Mouse (Mus musculus): ENCODE results near the gene Prmt8. TPM values are rescaled to one million over a fixed set of nuclear protein-coding genes. Genes with fewer than 3 reads are reported as not detected.

Prmt8 gene
- polyA plus RNA-seq, 1 experiment from 2014 or later: 31.4 TPM

DNA sequence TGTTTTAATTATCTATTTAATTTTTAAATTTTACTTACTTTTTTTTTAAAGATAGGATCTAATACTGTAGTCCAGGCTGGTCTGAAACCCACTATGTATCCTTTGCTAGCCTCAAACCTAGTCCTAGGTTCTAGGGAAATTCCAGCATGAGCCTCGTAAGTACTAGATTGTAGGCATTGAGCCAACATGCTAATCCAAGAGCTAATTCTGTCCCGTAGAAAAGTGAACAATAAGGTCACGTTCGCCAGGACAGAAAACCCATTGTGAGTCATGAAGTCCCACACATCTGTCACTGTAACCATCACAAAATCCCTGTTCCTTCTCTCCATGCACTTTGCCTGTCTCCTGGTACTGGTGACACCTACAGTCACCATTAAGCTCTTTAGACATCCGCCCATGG, 53.8 kb downstream of the Prmt8 start:
- Histone ChIP-seq H3K4me2 (ENCODE audit: low read length) (no peak overlapping the region), H3K9ac (replicated peaks; ENCODE audit: low read depth, low read length) (no peak overlapping the region), H3K36me3 (ENCODE audit: control insufficient read depth, insufficient read depth) (no peaks in the 10 kb centered on the region), H3K27ac (ENCODE audit: low read length) (no peak overlapping the region), H3K4me1 (replicated peaks; ENCODE audit: control insufficient read depth, insufficient read depth, low read length) (peaks cover 9% of the 10 kb centered on the region), H3K9me3 (ENCODE audit: control insufficient read depth, low read length) (no peaks in the 10 kb centered on the region), H3K27me3 (replicated peaks; ENCODE audit: control insufficient read depth, insufficient read depth, low read length) (no peaks in the 10 kb centered on the region), H3K4me3 (replicated peaks; ENCODE audit: low read length) (no peak overlapping the region)
- no peak for ATAC-seq
- 54% methylated on average over 5 of the region's 5 CpGs for WGBS

GRCm38 (mm10) chr6:127714906-127715305, 54.4 kb downstream of the Prmt8 start:
- H3K27ac ChIP-seq (ENCODE audit: low read length): no peak overlapping the region
- no peak overlapping the region for H3K4me2 ChIP-seq (ENCODE audit: low read length)
- no peak overlapping the region for H3K4me3 ChIP-seq (replicated peaks; ENCODE audit: low read length)
- H3K27me3 ChIP-seq (replicated peaks; ENCODE audit: control insufficient read depth, insufficient read depth, low read length): no peaks in the 10 kb centered on the region
- no peak for ATAC-seq
- H3K36me3 ChIP-seq (ENCODE audit: control insufficient read depth, insufficient read depth): no peaks in the 10 kb centered on the region
- 89% methylated on average over 5 of the region's 5 CpGs for WGBS
- H3K9ac ChIP-seq (replicated peaks; ENCODE audit: low read depth, low read length): no peak overlapping the region
- peaks cover 9% of the 10 kb centered on the region for H3K4me1 ChIP-seq (replicated peaks; ENCODE audit: control insufficient read depth, insufficient read depth, low read length)
- H3K9me3 ChIP-seq (ENCODE audit: control insufficient read depth, low read length): no peaks in the 10 kb centered on the region

DNA sequence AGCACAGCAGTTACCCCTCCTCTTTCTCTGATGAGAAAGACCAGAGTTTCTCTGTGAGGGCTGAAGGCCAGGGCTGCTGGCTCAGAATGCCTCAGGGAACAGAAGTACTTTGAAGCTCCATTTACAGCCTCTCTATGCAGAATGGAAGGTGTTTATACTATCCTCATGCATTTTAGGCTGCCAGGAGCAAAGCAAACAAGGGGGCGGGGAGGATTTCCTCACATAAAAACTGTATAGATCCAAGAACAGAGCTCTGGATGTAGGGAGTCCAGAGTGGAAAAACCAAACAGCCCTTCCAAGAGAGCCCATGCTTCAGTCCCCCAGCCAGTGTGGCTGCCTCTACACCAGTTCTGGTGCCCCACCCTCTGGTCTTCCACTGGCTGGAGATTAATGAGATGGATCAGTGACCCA, 61.0 kb downstream of the Prmt8 start:
- peak; percentile 59 for ATAC-seq

GRCm38 (mm10) chr6:127701036-127701783, 68.1 kb downstream of the Prmt8 start:
- H3K9ac ChIP-seq (replicated peaks; ENCODE audit: low read depth, low read length): no peak overlapping the region
- H3K27ac ChIP-seq (ENCODE audit: low read length): peak overlapping the region; percentile 87
- H3K27me3 ChIP-seq (replicated peaks; ENCODE audit: control insufficient read depth, insufficient read depth, low read length): no peaks in the 10 kb centered on the region
- no peaks in the 10 kb centered on the region for H3K9me3 ChIP-seq (ENCODE audit: control insufficient read depth, low read length)
- no peaks in the 10 kb centered on the region; the same call in 1 of the 2 replicates for H3K36me3 ChIP-seq (ENCODE audit: control insufficient read depth, insufficient read depth)
- H3K4me3 ChIP-seq (replicated peaks; ENCODE audit: low read length): no peak overlapping the region
- H3K4me2 ChIP-seq (ENCODE audit: low read length): no peak overlapping the region
- peaks cover 18% of the 10 kb centered on the region for H3K4me1 ChIP-seq (replicated peaks; ENCODE audit: control insufficient read depth, insufficient read depth, low read length)
- peak; percentile 94 for ATAC-seq
- WGBS: 8% methylated on average over 9 of the region's 11 CpGs

More for the DNA sequence above, 61.0 kb downstream of the Prmt8 start:
- H3K4me1 ChIP-seq (replicated peaks; ENCODE audit: control insufficient read depth, insufficient read depth, low read length): peaks cover 12% of the 10 kb centered on the region
- no peak overlapping the region for H3K4me3 ChIP-seq (replicated peaks; ENCODE audit: low read length)
- no peaks in the 10 kb centered on the region for H3K36me3 ChIP-seq (ENCODE audit: control insufficient read depth, insufficient read depth)
- H3K9ac ChIP-seq (replicated peaks; ENCODE audit: low read depth, low read length): no peak overlapping the region
- WGBS: 38% methylated on average over 1 of the region's 1 CpGs
- H3K4me2 ChIP-seq (ENCODE audit: low read length): no peak overlapping the region
- no peaks in the 10 kb centered on the region for H3K27me3 ChIP-seq (replicated peaks; ENCODE audit: control insufficient read depth, insufficient read depth, low read length)
- H3K27ac ChIP-seq (ENCODE audit: low read length): no peak overlapping the region
- H3K9me3 ChIP-seq (ENCODE audit: control insufficient read depth, low read length): no peaks in the 10 kb centered on the region

DNA sequence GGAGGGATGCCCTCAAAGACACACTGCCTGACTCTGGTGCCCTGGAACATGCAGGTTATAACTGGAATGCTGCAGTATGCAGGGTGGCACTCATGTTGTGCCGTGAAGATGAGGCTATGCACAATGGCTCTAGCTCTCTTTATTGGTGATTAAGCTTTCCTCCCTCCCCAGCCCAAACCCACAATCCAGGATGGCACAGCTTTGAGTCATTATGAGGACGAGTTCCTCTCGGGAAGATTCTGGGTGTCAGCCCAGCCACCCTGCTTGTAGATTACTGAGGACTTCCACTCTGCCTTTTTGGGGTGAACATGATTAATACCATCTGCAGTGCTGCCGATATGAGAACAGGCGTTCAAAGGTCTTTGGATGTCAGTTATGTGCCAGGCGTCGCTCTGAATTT, 75.6 kb downstream of the Prmt8 start:
- Histone ChIP-seq H3K4me2 (ENCODE audit: low read length) (no peak overlapping the region), H3K9me3 (ENCODE audit: control insufficient read depth, low read length) (no peaks in the 10 kb centered on the region), H3K36me3 (ENCODE audit: control insufficient read depth, insufficient read depth) (no peaks in the 10 kb centered on the region; the same call in 1 of the 2 replicates), H3K9ac (replicated peaks; ENCODE audit: low read depth, low read length) (no peak overlapping the region), H3K27me3 (replicated peaks; ENCODE audit: control insufficient read depth, insufficient read depth, low read length) (no peaks in the 10 kb centered on the region), H3K4me3 (replicated peaks; ENCODE audit: low read length) (no peak overlapping the region), H3K4me1 (replicated peaks; ENCODE audit: control insufficient read depth, insufficient read depth, low read length) (peaks cover 8% of the 10 kb centered on the region), H3K27ac (ENCODE audit: low read length) (no peak overlapping the region)
- WGBS: 82% methylated on average over 7 of the region's 7 CpGs
- ATAC-seq: no peak

DNA sequence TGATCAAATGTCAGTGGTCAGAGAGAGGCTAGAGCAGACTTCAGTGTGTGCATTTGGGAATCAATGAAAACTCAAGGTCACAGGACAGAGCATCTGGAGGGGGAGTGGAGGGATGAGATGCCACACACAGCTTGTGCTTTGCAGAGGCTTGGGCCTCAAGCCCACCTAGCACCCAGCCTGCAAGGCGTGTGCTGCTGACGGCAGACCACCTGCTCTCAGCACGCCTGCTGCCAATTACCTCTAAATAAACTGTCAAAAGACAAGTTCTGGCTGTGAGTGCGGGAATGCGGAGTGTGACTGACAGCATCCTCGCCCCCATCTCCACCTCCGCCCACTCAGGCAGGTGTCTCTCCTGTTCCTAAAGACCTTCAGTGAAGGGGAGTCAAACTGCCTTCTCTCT, 77.0 kb downstream of the Prmt8 start:
- no peaks in the 10 kb centered on the region for H3K36me3 ChIP-seq (ENCODE audit: control insufficient read depth, insufficient read depth)
- WGBS: 36% methylated on average over 7 of the region's 7 CpGs
- H3K9ac ChIP-seq (replicated peaks; ENCODE audit: low read depth, low read length): no peak overlapping the region
- no peak overlapping the region for H3K4me2 ChIP-seq (ENCODE audit: low read length)
- H3K4me1 ChIP-seq (replicated peaks; ENCODE audit: control insufficient read depth, insufficient read depth, low read length): peaks cover 8% of the 10 kb centered on the region
- ATAC-seq: peak; percentile 73; the same call in 1 of the 2 replicates
- no peak overlapping the region for H3K27ac ChIP-seq (ENCODE audit: low read length)
- H3K4me3 ChIP-seq (replicated peaks; ENCODE audit: low read length): no peak overlapping the region
- no peaks in the 10 kb centered on the region for H3K27me3 ChIP-seq (replicated peaks; ENCODE audit: control insufficient read depth, insufficient read depth, low read length)
- H3K9me3 ChIP-seq (ENCODE audit: control insufficient read depth, low read length): no peaks in the 10 kb centered on the region

DNA sequence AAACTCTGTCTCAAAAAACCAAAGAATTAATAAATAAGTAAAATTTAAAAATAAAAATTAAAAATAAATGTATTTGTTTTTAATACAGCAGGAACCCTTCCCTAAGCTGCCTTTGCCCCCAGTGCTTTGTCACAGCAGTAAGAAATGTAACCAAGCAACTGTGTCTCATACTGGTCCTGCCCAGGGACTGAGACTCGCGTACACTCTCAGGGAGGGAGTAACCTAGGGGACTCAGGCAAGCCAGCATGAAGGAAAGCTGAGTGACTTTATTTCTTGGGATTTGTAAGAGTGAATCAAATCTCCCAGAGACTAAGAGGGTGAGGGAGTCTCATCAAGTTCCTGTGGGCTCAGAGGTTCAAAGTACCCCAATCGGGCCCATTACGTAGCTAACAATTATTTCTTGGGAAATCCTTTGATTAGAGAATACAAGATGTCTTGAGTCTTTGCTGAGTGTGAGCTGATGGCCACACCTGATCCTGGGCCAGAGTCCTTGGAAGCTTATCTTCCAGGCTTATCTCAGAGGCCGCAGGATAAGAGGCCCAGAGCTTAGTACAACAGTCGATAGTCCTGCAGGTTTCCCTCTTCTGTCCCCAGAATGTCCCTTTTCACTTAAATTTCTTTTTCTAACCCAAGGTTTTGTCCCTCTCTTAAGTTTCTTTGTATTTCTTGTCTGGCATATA, 82.0 kb downstream of the Prmt8 start:
- Histone ChIP-seq H3K4me2 (ENCODE audit: low read length) (no peak overlapping the region), H3K27ac (ENCODE audit: low read length) (no peak overlapping the region), H3K9me3 (ENCODE audit: control insufficient read depth, low read length) (no peaks in the 10 kb centered on the region), H3K4me1 (replicated peaks; ENCODE audit: control insufficient read depth, insufficient read depth, low read length) (peaks cover 16% of the 10 kb centered on the region), H3K36me3 (ENCODE audit: control insufficient read depth, insufficient read depth) (no peaks in the 10 kb centered on the region), H3K9ac (replicated peaks; ENCODE audit: low read depth, low read length) (no peak overlapping the region), H3K27me3 (replicated peaks; ENCODE audit: control insufficient read depth, insufficient read depth, low read length) (no peaks in the 10 kb centered on the region), H3K4me3 (replicated peaks; ENCODE audit: low read length) (no peak overlapping the region)
- no peak for ATAC-seq
- 92% methylated on average over 6 of the region's 6 CpGs for WGBS

DNA sequence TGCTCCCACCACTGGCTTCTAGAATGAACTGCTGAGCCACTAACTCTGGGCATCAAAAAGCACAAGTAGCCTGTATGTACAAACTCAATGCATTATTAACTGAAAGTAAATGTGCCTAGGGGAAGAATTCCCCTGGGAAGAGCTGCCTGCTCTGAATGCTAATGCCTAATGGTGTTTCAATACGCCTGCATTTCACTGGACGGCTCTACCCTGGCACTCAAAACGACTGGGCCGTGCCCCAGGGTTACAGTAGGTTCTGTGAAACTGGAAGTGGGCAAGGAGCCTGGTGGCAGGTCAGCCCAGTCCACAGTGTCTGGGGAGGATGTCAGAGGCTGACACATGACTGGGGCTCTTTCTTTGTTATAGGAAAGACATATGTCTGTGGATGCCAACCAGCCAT, 84.3 kb downstream of the Prmt8 start:
- H3K9me3 ChIP-seq (ENCODE audit: control insufficient read depth, low read length): no peaks in the 10 kb centered on the region
- H3K9ac ChIP-seq (replicated peaks; ENCODE audit: low read depth, low read length): no peak overlapping the region
- H3K4me3 ChIP-seq (replicated peaks; ENCODE audit: low read length): no peak overlapping the region
- WGBS: 22% methylated on average over 4 of the region's 4 CpGs
- peaks cover 11% of the 10 kb centered on the region for H3K4me1 ChIP-seq (replicated peaks; ENCODE audit: control insufficient read depth, insufficient read depth, low read length)
- no peak overlapping the region for H3K4me2 ChIP-seq (ENCODE audit: low read length)
- no peaks in the 10 kb centered on the region for H3K27me3 ChIP-seq (replicated peaks; ENCODE audit: control insufficient read depth, insufficient read depth, low read length)
- ATAC-seq: peak; percentile 69
- H3K36me3 ChIP-seq (ENCODE audit: control insufficient read depth, insufficient read depth): no peaks in the 10 kb centered on the region
- H3K27ac ChIP-seq (ENCODE audit: low read length): no peak overlapping the region; the same call in 1 of the 2 replicates

- no peaks in the 10 kb centered on the region for H3K36me3 ChIP-seq (ENCODE audit: control insufficient read depth, insufficient read depth)
- 48% methylated on average over 8 of the region's 8 CpGs for WGBS
- peaks cover 11% of the 10 kb centered on the region for H3K4me1 ChIP-seq (replicated peaks; ENCODE audit: control insufficient read depth, insufficient read depth, low read length)
- H3K9me3 ChIP-seq (ENCODE audit: control insufficient read depth, low read length): no peaks in the 10 kb centered on the region
- no peak overlapping the region for H3K4me3 ChIP-seq (replicated peaks; ENCODE audit: low read length)
- no peak for ATAC-seq
- H3K9ac ChIP-seq (replicated peaks; ENCODE audit: low read depth, low read length): no peak overlapping the region
- H3K4me2 ChIP-seq (ENCODE audit: low read length): no peak overlapping the region
- no peak overlapping the region for H3K27ac ChIP-seq (ENCODE audit: low read length)
- H3K27me3 ChIP-seq (replicated peaks; ENCODE audit: control insufficient read depth, insufficient read depth, low read length): no peaks in the 10 kb centered on the region
Measured at GRCm38 (mm10) chr6:127683561-127683960, 85.7 kb downstream of the Prmt8 start.

All from forebrain, embryonic 16.5 days (tissue).